Mouse (Mus musculus) liver, postnatal 0 days (tissue): ENCODE measurements around the gene Fcgrt. TPM values are rescaled to one million over a fixed set of nuclear protein-coding genes. Genes with fewer than 3 reads are reported as not detected.

Experiments
- ATAC-seq: fragments of 200-750 bp; cut with Nextera tagmentation; 2 replicates; pipeline ENCODE4 v1.8.0; 2017; ENCODE audit warnings: mild to moderate bottlenecking, moderate library complexity
- DNase-seq: peaks from one replicate; pipeline ENCODE4 v3.0.0-alpha.2; 2016
- H3K27ac ChIP-seq: fragments of 300-500 bp; sonication (generic); 2 replicates; pipeline ENCODE4 v1.5.1; 2014; ENCODE audit warnings: antibody characterized with exemption, moderate library complexity, mild to moderate bottlenecking, low read depth
- H3K27me3 ChIP-seq: fragments of 300-500 bp; sonication (generic); 2 replicates; pipeline ENCODE4 v1.6.1; 2014; ENCODE audit warnings: low read length, control low read depth, mixed read lengths; ENCODE audit not compliant: insufficient read depth
- H3K36me3 ChIP-seq: fragments of 300-500 bp; sonication (generic); replicated peaks from 2 replicates; pipeline ENCODE4 v1.6.1; 2014; ENCODE audit warnings: mild to moderate bottlenecking, control low read depth, low read length, moderate library complexity, mixed read lengths; ENCODE audit not compliant: insufficient read depth
- H3K4me1 ChIP-seq: fragments of 300-500 bp; sonication (generic); 2 replicates; pipeline ENCODE4 v1.6.1; 2014; ENCODE audit warnings: antibody characterized with exemption, mild to moderate bottlenecking, control low read depth; ENCODE audit not compliant: insufficient read depth
- H3K4me2 ChIP-seq: fragments of 300-500 bp; sonication (generic); 2 replicates; pipeline ENCODE4 v1.6.1; 2014; ENCODE audit warnings: low read depth, mild to moderate bottlenecking, low read length, moderate library complexity, mixed read lengths
- H3K4me3 ChIP-seq: fragments of 300-500 bp; sonication (generic); 2 replicates; pipeline ENCODE4 v1.5.1; 2014; ENCODE audit warnings: low read depth, low read length
- H3K9ac ChIP-seq: fragments of 300-500 bp; sonication (generic); replicated peaks from 2 replicates; pipeline ENCODE4 v1.6.1; 2014; ENCODE audit warnings: mild to moderate bottlenecking, moderate library complexity
- H3K9me3 ChIP-seq: fragments of 300-500 bp; sonication (generic); 2 replicates; pipeline ENCODE4 v1.6.1; 2016; ENCODE audit warnings: mild to moderate bottlenecking, control low read depth, low read length, mixed read lengths
- CTCF ChIP-seq: sonication (generic); IDR thresholded peaks from 2 replicates; pipeline ENCODE4 v1.5.1; 2016; ENCODE audit warnings: antibody characterized with exemption, low read depth
- EP300 ChIP-seq: IDR thresholded peaks from 2 replicates; pipeline ENCODE4 v1.6.1; 2016; ENCODE audit warnings: antibody characterized with exemption, low read depth, mild to moderate bottlenecking
- WGBS: fragments of 180-500 bp; shearing (Covaris S2); extraction: QIAGEN DNeasy Blood & Tissue Kit; methylation state at CpG from one replicate; pipeline ENCODE4 v1.1.7; 2014; ENCODE audit not compliant: insufficient replicate concordance; 5-methylcytosine and 5-hydroxymethylcytosine counted together
- polyA plus RNA-seq: library from polyadenylated mRNA; unstranded; fragments of >200 nt; fragmentation: Nextera tagmentation; extraction: Ambion mirVana; gene quantifications from 2 replicates; pipeline ENCODE4 v1.2.1, GENCODE M21; 2015

The Fcgrt gene
- polyA plus RNA-seq, 1 experiment from 2014 or later = 150 TPM

DNA sequence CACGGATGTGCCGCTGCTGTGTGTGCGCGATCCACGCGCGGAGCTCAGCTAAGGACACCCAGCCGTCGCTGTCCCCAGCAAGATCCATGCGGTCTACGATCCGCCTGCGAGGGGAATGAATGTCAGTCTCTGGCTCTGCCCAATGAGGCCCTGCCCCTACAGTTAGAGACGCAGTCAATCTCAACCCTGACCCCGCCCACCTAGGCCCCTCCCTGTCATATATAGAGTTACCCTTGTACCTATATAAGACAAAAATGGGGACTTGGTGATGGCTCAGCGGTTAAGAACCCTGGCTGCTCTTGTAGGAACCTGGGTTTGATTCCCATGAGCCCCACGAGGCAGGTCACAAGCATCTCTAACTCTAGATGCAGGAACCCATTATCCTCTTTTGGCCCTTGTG is 15.1 kb downstream of the Fcgrt start:
- H3K4me3 ChIP-seq = no peak overlapping the region
- ATAC-seq = no peak
- H3K36me3 ChIP-seq = no peaks in the 10 kb centered on the region; the same call in 1 of the 2 replicates
- peaks cover 11% of the 10 kb centered on the region; the same call in 1 of the 2 replicates for H3K4me1 ChIP-seq
- H3K9ac ChIP-seq = no peak overlapping the region
- no peaks in the 10 kb centered on the region for H3K27me3 ChIP-seq
- TF ChIP-seq EP300 (no peak), CTCF (no peak)
- DNase-seq = no peak
- no peaks in the 10 kb centered on the region for H3K9me3 ChIP-seq
- H3K4me2 ChIP-seq = no peak overlapping the region
- 90% methylated on average over 17 of the region's 17 CpGs for WGBS
- H3K27ac ChIP-seq = no peak overlapping the region

DNA sequence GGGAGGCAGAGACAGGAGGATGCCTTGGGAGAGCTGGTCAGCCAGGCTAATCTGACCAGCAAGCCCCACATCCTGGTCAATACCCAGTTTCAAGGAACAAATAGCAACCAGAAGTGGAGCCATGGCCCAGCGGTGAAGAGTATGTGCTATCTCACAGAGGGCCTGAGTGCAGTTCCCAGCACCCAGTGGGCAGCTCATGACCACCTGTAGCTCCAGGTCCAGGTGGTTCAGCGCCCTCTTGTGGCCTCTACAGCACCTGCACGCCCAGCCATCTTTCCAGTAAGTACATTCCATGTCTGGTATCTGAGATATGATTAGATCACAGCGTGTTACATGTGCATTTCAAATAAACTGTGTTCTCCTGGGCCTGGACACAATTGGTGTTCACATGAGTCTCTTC is 17.6 kb downstream of the Fcgrt start:
- WGBS = 71% methylated on average over 4 of the region's 4 CpGs

GRCm38 (mm10) chr7:45083300-45083890 is 20.3 kb downstream of the Fcgrt start:
- no peak for TF ChIP-seq CTCF
- no peak for TF ChIP-seq EP300
- H3K27ac ChIP-seq = 0 out of 2 replicates have a peak overlapping the region, but pooled peaks have one; percentile 61
- no peaks in the 10 kb centered on the region for H3K9me3 ChIP-seq
- peaks cover 4% of the 10 kb centered on the region; the same call in 1 of the 2 replicates for H3K4me1 ChIP-seq
- H3K4me3 ChIP-seq = 0 out of 2 replicates have a peak overlapping the region, but pooled peaks have one; percentile 27
- H3K4me2 ChIP-seq = peak overlapping the region; percentile 64
- ATAC-seq = no peak
- H3K27me3 ChIP-seq = no peaks in the 10 kb centered on the region
- no peaks in the 10 kb centered on the region; the same call in 1 of the 2 replicates for H3K36me3 ChIP-seq
- DNase-seq = no peak
- peak overlapping the region; percentile 34; the same call in 1 of the 2 replicates for H3K9ac ChIP-seq
- WGBS = 46% methylated on average over 22 of the region's 22 CpGs

More for the DNA sequence above, 17.6 kb downstream of the Fcgrt start:
- H3K9ac ChIP-seq = no peak overlapping the region
- H3K9me3 ChIP-seq = no peaks in the 10 kb centered on the region
- DNase-seq (no peak), ATAC-seq (no peak)
- no peak overlapping the region for H3K4me2 ChIP-seq
- no peak overlapping the region for H3K27ac ChIP-seq
- H3K4me3 ChIP-seq = no peak overlapping the region
- no peaks in the 10 kb centered on the region; the same call in 1 of the 2 replicates for H3K36me3 ChIP-seq
- no peaks in the 10 kb centered on the region for H3K27me3 ChIP-seq
- TF ChIP-seq EP300 = no peak
- peak; percentile 49 for TF ChIP-seq CTCF
- H3K4me1 ChIP-seq = peaks cover 4% of the 10 kb centered on the region; the same call in 1 of the 2 replicates

DNA sequence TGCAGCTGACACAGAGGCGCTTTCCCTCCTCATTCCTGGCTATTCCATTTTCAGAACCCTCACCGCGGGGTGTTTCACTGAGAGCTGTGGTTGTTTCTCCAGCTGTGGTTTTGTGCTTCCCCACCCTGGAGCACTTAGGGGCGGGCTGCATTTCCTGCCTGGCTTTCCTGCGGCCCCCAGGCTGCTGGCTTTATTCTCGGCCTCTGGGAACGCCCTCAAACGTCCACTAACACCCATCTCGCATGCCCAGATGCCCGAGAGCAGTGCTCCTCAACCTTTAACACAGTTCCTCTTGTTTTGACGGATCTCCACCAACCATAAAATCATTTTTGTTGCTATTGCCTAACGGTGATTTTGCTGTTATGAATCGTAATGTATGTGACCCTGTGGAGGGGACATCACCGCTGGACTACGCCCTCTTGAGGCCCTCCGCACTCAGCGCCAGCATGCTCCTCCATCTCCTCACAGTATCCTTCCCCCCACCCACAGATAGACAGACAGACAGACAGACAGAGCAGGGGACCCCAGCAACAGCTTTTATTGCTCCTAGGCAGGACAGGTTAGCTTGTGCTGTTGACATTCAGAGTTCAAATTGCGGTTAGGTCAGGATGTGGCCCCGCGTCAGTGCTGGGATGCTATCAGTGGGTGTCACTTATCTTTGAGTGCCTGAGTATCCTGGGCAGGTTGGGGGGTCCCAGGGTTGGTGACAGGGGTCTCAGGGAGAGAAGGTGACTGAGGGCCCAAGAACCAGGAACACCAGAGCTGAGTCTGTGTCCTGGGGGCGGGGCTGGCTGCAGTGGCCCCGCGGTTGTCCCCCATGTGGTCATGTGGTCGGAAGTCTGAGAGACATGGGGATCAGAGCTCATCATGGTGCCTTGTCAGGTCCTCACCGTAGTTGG is 21.0 kb downstream of the Fcgrt start:
- Histone ChIP-seq H3K9me3 (no peaks in the 10 kb centered on the region), H3K9ac (peak overlapping the region; percentile 34), H3K36me3 (peaks cover 3% of the 10 kb centered on the region), H3K4me2 (peak overlapping the region; percentile 64), H3K27me3 (no peaks in the 10 kb centered on the region), H3K4me1 (peaks cover 4% of the 10 kb centered on the region; the same call in 1 of the 2 replicates), H3K4me3 (peak overlapping the region; percentile 27), H3K27ac (peak overlapping the region; percentile 61)
- TF ChIP-seq EP300 = no peak
- TF ChIP-seq CTCF = peak; percentile 36
- 22% methylated on average over 25 of the region's 25 CpGs for WGBS
- peak; percentile 51; the same call in 1 of the 2 replicates for ATAC-seq
- peak; percentile 57 for DNase-seq

DNA sequence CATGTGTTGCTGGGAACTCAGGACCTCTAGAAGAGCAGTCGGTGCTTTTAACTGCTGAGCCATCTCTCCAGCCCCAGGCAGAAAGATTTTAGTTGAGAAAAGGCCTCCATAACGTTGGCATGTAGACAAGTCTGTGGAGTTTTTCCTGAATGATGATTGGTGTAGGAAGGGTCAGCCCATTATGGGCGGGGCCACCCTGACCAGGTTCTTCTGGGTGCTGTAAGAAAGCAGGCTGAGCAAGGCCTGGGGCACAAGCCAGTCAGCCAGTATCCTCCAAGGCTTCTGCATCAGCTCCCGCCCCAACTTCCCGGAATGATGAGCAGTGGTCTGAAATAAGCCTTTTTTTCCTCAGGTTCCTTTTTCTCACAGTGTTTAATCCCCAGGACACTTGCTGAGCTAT is 22.6 kb downstream of the Fcgrt start:
- DNase-seq (no peak), ATAC-seq (no peak)
- Histone ChIP-seq H3K27ac (no peak overlapping the region), H3K9me3 (no peaks in the 10 kb centered on the region), H3K9ac (no peak overlapping the region), H3K4me3 (no peak overlapping the region), H3K27me3 (no peaks in the 10 kb centered on the region), H3K4me1 (peaks cover 4% of the 10 kb centered on the region; the same call in 1 of the 2 replicates), H3K4me2 (no peak overlapping the region), H3K36me3 (peaks cover 13% of the 10 kb centered on the region)
- WGBS = 65% methylated on average over 5 of the region's 5 CpGs
- TF ChIP-seq EP300 = no peak
- no peak for TF ChIP-seq CTCF

- peak; percentile 38; the same call in 1 of the 2 replicates for ATAC-seq
- Histone ChIP-seq H3K27me3 (no peaks in the 10 kb centered on the region), H3K4me2 (no peak overlapping the region), H3K9ac (no peak overlapping the region), H3K4me1 (peaks cover 9% of the 10 kb centered on the region; the same call in 1 of the 2 replicates), H3K36me3 (peaks cover 18% of the 10 kb centered on the region), H3K4me3 (no peak overlapping the region), H3K27ac (no peak overlapping the region), H3K9me3 (no peaks in the 10 kb centered on the region)
- WGBS = 2% methylated on average over 10 of the region's 10 CpGs
- TF ChIP-seq CTCF (peak; percentile 97), EP300 (no peak)
- DNase-seq = peak; percentile 92
Observed at GRCm38 (mm10) chr7:45079856-45080255, 23.8 kb downstream of the Fcgrt start.
